Mouse (Mus musculus) heart, embryonic 14.5 days (tissue): ENCODE data around the gene Odc1. TPM values are rescaled to one million over a fixed set of nuclear protein-coding genes. Genes with fewer than 3 reads are reported as not detected.
"Not testable (repeated sequence)": the region's sequence is repeated elsewhere in the genome, so short reads cannot be mapped to it uniquely, and the experiment has no call there.

ENCODE experiments used
- ATAC-seq: fragments of 200-750 bp; cut with Nextera tagmentation; 2 replicates; pipeline ENCODE4 v1.8.0; 2017; ENCODE audit warnings: low read depth, moderate TSS enrichment; ENCODE audit not compliant: insufficient number of reproducible peaks, insufficient read depth, low FRiP score
- H3K27ac ChIP-seq, 2 experiments: fragments of 200-500 bp in 1 of 2; fragments of 300-500 bp in 1 of 2; sonication (generic) in 1 of 2; replicated peaks in 1 of 2; 2 replicates each; pipeline ENCODE4 v1.5.1; 2012 to 2014; ENCODE audit warnings: low read depth in 2 of 2, low read length in 2 of 2, control low read depth in 1 of 2, mild to moderate bottlenecking in 1 of 2, mixed read lengths in 1 of 2; ENCODE audit not compliant: control insufficient read depth in 1 of 2, insufficient read depth in 1 of 2
- H3K27me3 ChIP-seq: fragments of 300-500 bp; sonication (generic); 2 replicates; pipeline ENCODE4 v1.6.1; 2014; ENCODE audit warnings: mild to moderate bottlenecking, low read length, control low read depth; ENCODE audit not compliant: control insufficient read depth, insufficient read depth
- H3K36me3 ChIP-seq: fragments of 300-500 bp; sonication (generic); 2 replicates; pipeline ENCODE4 v1.6.1; 2014; ENCODE audit warnings: mild to moderate bottlenecking, control low read depth, low read length, mixed read lengths; ENCODE audit not compliant: control insufficient read depth, insufficient read depth
- H3K4me1 ChIP-seq, 2 experiments: fragments of 200-500 bp in 1 of 2; fragments of 300-500 bp in 1 of 2; sonication (generic) in 1 of 2; 2 replicates each; pipeline ENCODE4 v1.6.1; 2012 to 2014; ENCODE audit warnings: low read length in 2 of 2, control low read depth in 1 of 2, mixed read lengths in 1 of 2; ENCODE audit not compliant: control insufficient read depth in 2 of 2, insufficient read depth in 2 of 2
- H3K4me2 ChIP-seq: fragments of 300-500 bp; sonication (generic); 2 replicates; pipeline ENCODE4 v1.6.1; 2014; ENCODE audit warnings: mild to moderate bottlenecking, low read length
- H3K4me3 ChIP-seq, 2 experiments: fragments of 200-500 bp in 1 of 2; fragments of 300-500 bp in 1 of 2; sonication (generic) in 1 of 2; 2 replicates each; pipeline ENCODE4 v1.5.1; 2012 to 2014; ENCODE audit warnings: low read length in 2 of 2, mild to moderate bottlenecking in 2 of 2, control low read depth in 1 of 2, low read depth in 1 of 2, moderate library complexity in 1 of 2; ENCODE audit not compliant: control insufficient read depth in 1 of 2, insufficient read depth in 1 of 2
- H3K9ac ChIP-seq: fragments of 300-500 bp; sonication (generic); 2 replicates; pipeline ENCODE4 v1.6.1; 2014; ENCODE audit warnings: mild to moderate bottlenecking, low read length
- H3K9me3 ChIP-seq: fragments of 300-500 bp; sonication (generic); 2 replicates; pipeline ENCODE4 v1.6.1; 2016; ENCODE audit warnings: low read length, control low read depth; ENCODE audit not compliant: control insufficient read depth
- WGBS: fragments of 180-500 bp; shearing (Covaris S2); extraction: QIAGEN DNeasy Blood & Tissue Kit; methylation state at CpG from one replicate; pipeline ENCODE4 v1.1.7; 2014; 5-methylcytosine and 5-hydroxymethylcytosine counted together
- polyA plus RNA-seq: library from polyadenylated mRNA; unstranded; fragments of >200 nt; fragmentation: Nextera tagmentation; extraction: Ambion mirVana; gene quantifications from 2 replicates; pipeline ENCODE4 v1.2.1, GENCODE M21; 2014

Gene Odc1
- polyA plus RNA-seq, 1 experiment from 2014 or later: 122 TPM

DNA sequence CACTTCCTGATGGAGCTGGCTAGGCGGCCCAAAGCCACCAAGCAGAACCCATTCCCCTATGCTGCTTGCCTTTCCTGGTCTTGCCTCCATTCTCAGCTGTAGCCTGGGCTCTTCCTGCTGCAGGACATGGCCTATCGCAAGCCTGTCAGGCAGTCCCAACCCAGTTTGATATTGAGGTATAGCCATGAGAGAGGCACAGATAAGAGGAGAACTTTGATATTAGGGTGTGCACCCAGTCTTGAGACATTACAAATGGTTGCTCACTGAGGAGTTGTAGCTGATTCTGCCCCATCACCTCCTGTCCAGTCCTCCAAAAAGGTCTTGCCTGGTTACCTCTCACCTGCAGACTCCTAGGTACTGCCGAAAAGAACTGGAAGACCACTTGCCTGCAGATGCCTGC lies 6.5 kb upstream of the Odc1 start:
- no peak for ATAC-seq
- WGBS: 76% methylated on average over 3 of the region's 3 CpGs
- Histone ChIP-seq H3K9me3 (no peaks in the 10 kb centered on the region), H3K27me3 (no peaks in the 10 kb centered on the region), H3K4me1 (no peaks in the 10 kb centered on the region), H3K4me2 (no peak overlapping the region), H3K4me3 (no peak overlapping the region), H3K27ac (no peak overlapping the region), H3K9ac (no peak overlapping the region), H3K36me3 (no peaks in the 10 kb centered on the region)

DNA sequence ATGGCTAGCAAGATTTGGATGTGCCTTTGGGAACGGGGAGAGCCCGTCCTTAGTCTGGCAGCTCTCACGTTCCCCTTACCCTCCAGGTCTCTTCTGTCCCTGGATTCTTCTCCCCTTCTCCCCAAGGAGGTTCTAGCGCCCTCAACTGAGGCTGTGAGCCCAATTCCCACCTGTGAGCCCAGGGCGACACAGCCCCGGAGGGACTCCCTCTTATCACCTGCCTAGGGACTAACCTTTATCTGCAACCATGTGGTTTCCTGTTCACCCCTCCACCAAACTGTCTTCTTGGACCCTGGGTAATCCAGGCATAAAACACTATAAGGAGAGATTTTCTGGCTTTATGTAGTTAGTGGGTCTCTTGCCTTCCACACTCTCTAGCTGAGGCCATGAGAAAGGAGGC lies 5.6 kb upstream of the Odc1 start:
- no peak overlapping the region for H3K4me3 ChIP-seq
- H3K4me2 ChIP-seq: no peak overlapping the region
- no peaks in the 10 kb centered on the region for H3K36me3 ChIP-seq
- H3K4me1 ChIP-seq: no peaks in the 10 kb centered on the region
- 42% methylated on average over 6 of the region's 6 CpGs for WGBS
- H3K9ac ChIP-seq: no peak overlapping the region
- H3K27me3 ChIP-seq: no peaks in the 10 kb centered on the region
- H3K27ac ChIP-seq: no peak overlapping the region
- no peak for ATAC-seq
- no peaks in the 10 kb centered on the region for H3K9me3 ChIP-seq

DNA sequence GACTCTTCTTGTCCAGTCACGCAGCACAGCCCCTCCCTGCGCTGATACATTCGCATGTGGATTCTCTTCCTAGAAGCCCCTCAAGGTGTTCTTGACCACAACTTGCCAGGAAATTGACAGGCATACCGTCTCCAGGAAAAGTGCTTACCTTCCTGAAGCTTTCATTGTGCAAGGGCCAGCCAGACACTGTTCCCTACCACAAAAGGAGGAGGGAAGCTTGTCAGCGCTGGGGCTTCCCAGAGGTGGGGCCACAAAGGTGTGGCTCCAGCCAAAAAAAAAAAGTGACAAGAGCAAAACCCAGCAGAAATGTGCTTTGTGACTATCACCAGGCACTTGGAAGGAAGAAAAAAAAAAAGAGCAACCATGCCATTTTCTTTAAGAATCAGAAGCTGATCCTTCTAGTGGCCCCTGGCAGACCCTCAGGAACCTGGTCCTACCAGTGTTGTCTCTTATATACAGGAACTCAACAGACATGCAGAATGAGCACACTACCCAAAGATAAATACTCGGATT lies 4.5 kb upstream of the Odc1 start:
- H3K9me3 ChIP-seq: no peaks in the 10 kb centered on the region
- 75% methylated on average over 6 of the region's 6 CpGs for WGBS
- no peaks in the 10 kb centered on the region for H3K27me3 ChIP-seq
- H3K4me3 ChIP-seq: no peak overlapping the region
- H3K4me2 ChIP-seq: no peak overlapping the region
- no peak for ATAC-seq
- H3K9ac ChIP-seq: no peak overlapping the region
- H3K27ac ChIP-seq: no peak overlapping the region
- H3K4me1 ChIP-seq: no peaks in the 10 kb centered on the region
- H3K36me3 ChIP-seq: no peaks in the 10 kb centered on the region

DNA sequence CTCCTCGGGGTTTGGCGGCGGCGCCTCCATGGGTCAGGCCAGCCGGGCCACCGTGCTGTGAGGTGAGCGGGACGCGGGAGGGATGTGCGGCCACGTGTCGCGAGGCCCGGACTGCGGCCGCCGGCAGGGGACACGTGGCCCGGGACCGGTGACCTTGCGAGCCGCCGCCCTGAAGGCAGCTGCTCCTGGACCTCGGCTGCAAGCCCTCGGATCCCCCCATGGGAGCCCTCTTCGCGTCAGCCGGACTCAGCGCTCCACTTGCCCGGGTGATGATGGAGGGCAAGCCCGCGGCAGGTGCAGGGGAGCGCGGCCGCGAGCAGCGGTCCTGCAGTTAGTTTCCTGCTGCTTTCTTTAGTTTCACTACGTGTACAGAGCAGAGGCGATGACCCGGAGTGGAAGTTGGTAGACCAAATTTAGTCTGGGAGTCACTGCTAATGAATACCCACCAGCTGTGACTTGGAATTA lies 545 bp downstream of the Odc1 start:
- peak overlapping the region; percentile 90 for H3K9ac ChIP-seq
- H3K4me1 ChIP-seq: peaks cover 2 to 10% of the 10 kb centered on the region in 2 experiments; a peak in 1 of 4 replicates
- peaks cover 36% of the 10 kb centered on the region for H3K36me3 ChIP-seq
- H3K27me3 ChIP-seq: no peaks in the 10 kb centered on the region
- peak overlapping the region; percentile 85 for H3K4me2 ChIP-seq
- no peaks in the 10 kb centered on the region for H3K9me3 ChIP-seq
- H3K4me3 ChIP-seq: peak overlapping the region; percentile 82 to 83
- WGBS: 0% methylated on average over 40 of the region's 40 CpGs
- H3K27ac ChIP-seq: peak overlapping the region; percentile 69 to 82
- ATAC-seq: peak; percentile 62

DNA sequence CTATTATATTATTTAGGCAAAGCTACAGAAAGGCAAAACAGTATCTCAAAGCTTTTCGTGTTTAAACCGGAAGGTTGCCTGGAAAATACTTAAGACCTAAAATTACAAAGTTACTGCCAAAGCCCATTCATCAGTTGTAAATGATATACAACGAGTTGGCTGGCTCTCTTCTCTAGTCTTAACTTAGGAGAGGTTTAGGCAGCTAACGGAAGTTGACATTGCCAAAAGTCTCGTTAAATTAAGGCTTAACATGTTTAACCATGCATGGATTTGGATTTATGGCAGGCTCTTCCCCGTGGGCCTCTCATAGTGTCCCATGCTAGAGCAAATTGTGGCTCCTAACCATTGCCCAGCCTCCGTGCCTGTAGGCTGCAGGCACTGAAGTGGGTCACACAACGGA lies 1.3 kb downstream of the Odc1 start:
- peak overlapping the region; percentile 53 to 82 for H3K4me3 ChIP-seq
- ATAC-seq: no peak
- no peaks in the 10 kb centered on the region for H3K27me3 ChIP-seq
- WGBS: 6% methylated on average over 8 of the region's 8 CpGs
- H3K9ac ChIP-seq: peak overlapping the region; percentile 90
- H3K4me1 ChIP-seq: peaks cover 2 to 10% of the 10 kb centered on the region in 2 experiments; a peak in 1 of 4 replicates
- H3K27ac ChIP-seq: 0 out of 4 replicates have a peak overlapping the region, but pooled peaks of 1 of the 2 experiments have one; percentile 15
- H3K36me3 ChIP-seq: peaks cover 41% of the 10 kb centered on the region
- H3K9me3 ChIP-seq: no peaks in the 10 kb centered on the region
- H3K4me2 ChIP-seq: peak overlapping the region; percentile 85

DNA sequence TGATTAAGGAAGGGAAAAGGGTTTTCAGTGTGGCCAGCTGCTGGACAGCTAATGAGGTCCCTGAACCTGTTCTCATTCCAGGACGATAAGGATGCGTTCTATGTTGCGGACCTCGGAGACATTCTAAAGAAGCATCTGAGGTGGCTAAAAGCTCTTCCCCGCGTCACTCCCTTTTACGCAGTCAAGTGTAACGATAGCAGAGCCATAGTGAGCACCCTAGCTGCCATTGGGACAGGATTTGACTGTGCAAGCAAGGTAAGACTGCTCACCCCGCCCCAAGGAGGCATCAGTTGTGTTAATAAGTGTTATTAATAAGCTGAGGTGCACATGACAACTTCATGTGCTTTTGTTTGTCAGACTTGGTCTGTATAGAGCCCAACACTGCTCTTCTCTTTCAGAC lies 3.0 kb downstream of the Odc1 start:
- H3K36me3 ChIP-seq: peaks cover 50% of the 10 kb centered on the region
- H3K4me2 ChIP-seq: not testable (repeated sequence)
- 94% methylated on average over 9 of the region's 9 CpGs for WGBS

DNA sequence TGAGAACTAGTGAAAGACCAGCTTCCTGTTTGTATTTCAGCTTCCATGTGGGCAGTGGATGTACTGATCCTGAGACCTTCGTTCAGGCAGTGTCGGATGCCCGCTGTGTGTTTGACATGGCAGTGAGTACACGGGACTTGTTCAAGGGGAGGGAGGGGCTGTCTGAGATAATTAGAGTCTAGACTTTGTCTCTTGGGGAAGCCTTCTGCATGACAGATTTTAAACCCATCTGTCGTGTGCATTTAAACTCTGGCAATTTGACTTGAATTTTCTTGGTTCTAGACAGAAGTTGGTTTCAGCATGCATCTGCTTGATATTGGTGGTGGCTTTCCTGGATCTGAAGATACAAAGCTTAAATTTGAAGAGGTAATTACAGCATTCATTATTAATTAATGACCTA lies 3.9 kb downstream of the Odc1 start:
- Histone ChIP-seq H3K27me3 (no peaks in the 10 kb centered on the region), H3K4me3 (no peak overlapping the region), H3K27ac (no peak overlapping the region), H3K4me2 (no peak overlapping the region), H3K36me3 (peaks cover 50% of the 10 kb centered on the region), H3K4me1 (peaks cover 2 to 10% of the 10 kb centered on the region in 2 experiments; a peak in 1 of 4 replicates), H3K9me3 (no peaks in the 10 kb centered on the region), H3K9ac (no peak overlapping the region)
- 80% methylated on average over 5 of the region's 5 CpGs for WGBS
- ATAC-seq: no peak

More for the DNA sequence above, 3.0 kb downstream of the Odc1 start:
- not testable (repeated sequence) for H3K27ac ChIP-seq, H3K4me3 ChIP-seq, H3K9ac ChIP-seq, H3K27me3 ChIP-seq, ATAC-seq, H3K9me3 ChIP-seq
- H3K4me1 ChIP-seq: peaks cover 2 to 10% of the 10 kb centered on the region in 2 experiments; a peak in 1 of 4 replicates

DNA sequence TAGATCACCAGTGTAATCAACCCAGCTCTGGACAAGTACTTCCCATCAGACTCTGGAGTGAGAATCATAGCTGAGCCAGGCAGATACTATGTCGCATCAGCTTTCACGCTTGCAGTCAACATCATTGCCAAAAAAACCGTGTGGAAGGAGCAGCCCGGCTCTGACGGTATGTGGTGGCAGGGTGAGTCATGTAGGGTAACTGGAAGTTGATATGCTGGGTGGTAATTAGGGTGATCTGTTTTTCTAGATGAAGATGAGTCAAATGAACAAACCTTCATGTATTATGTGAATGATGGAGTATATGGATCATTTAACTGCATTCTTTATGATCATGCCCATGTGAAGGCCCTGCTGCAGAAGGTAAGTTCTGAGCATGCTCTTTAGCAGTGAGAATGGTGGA lies 4.8 kb downstream of the Odc1 start:
- not testable (repeated sequence) for H3K27ac ChIP-seq, H3K4me2 ChIP-seq, H3K4me3 ChIP-seq, H3K9me3 ChIP-seq, H3K9ac ChIP-seq, ATAC-seq, H3K27me3 ChIP-seq
- peaks cover 4 to 10% of the 10 kb centered on the region in 2 experiments; a peak in 1 of 4 replicates for H3K4me1 ChIP-seq
- 85% methylated on average over 5 of the region's 5 CpGs for WGBS
- peaks cover 50% of the 10 kb centered on the region for H3K36me3 ChIP-seq
